Mouse (Mus musculus): ENCODE data around the gene Nup188. TPM values are rescaled to one million over a fixed set of nuclear protein-coding genes. Genes with fewer than 3 reads are reported as not detected.

The Nup188 gene
- 21.5 TPM for polyA plus RNA-seq (2017; shearing (Covaris generic))

DNA sequence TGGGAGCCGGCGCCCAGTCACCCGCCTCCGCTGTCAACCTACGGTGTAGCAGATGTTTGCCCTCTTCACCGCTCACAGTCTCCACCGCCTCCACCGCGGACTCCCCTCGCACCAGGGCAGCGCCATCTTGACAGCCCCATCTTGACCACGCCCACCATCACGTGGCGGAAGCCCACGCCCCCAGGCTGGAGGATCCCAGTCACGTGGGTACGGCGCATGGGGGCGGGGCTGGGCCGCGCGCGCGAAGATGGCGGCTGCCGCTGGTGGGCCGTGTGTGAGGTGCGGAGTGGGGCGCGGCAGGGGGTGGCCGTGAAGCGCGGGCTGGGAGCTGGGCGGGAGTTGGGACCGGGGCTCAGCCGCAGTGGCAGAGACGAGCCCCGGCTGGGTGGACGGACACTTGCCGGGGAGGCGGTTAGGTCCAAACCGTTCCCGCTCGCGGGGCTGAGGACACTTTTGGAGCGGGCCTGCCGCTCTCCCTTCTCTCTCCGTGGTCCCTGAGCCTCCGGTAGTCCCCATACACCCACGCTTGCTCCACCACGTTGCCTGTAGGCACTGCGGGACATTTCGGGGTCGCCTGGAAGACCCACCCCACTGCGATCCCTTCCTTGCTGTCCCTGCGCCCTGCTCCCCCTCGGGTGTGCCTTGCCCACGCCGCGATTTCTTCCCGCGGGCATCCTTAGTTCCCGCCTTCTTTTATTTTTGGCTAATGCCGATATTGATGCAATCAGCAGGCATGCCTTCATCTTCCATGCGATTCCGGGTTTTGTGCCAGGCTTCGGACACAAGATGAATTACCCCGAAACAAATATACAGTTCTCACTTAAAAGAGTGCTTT is at the start of gene Nup188, which contains the start of gene Dolk:
Gene Nup188, plus strand, starts transcription at position 206 of the 835 bp plus-strand sequence.
Gene Dolk, minus strand, starts transcription at position 143 of the 835 bp plus-strand sequence.

DNA sequence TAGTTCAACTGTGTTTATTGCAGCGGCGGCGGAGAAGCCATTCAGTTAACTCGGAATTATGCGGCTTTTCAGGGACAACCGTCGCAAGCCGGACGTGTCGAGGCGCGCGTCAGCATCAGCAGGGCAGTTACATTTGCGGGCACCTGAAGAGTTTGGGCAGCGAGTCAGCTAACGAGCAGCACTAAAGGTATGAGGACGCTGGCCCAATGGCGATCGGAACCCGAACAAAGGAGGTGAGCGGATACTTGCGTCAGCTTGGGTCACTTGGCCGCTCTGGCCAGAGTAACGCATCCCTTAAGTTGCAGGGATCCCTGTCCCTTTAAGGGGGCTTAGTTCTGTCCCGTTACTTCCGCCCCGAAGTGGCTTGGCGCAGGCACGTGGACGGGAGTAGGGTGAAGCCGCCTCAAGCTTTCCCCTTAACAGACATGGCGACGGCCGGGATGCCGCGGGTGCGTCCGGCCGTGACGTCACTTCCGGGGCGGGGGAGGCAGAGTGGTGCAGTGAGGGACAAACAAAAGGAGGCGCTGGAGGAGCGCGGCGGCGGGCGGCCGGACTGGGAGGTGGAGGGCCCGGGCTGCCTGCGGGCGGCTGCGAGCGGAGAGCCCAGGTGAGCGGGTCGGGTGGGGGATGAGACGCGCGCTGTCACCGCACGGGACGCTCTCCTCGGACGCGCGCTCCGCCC is 48.9 kb upstream of the Nup188 start, which contains the start of gene Lrrc8a:
Gene Lrrc8a, plus strand, starts transcription at position 517 of the 682 bp plus-strand sequence.

DNA sequence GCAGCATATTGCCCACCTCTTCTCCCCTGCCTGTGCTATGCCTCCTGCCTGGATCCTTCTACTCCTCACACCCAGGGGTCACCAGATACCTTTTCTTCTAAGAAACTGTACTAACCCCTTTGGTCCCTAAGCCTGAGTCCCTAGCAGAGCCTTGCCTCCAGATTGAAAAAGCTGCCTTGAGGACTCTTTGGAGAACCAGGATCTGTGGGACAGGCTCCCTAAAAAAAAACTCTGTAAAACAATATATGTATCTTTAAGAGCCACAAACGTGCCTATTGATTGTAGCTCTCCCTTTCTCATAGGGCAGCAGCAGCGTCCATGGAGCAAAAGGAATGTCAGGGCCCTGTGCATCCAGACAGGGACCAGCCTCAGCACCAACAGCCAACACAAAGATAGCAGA is 45.9 kb upstream of the Nup188 start, which contains the start of gene Gm28035:
Gene Gm28035, plus strand, starts transcription at position 301 of the 400 bp plus-strand sequence.

DNA sequence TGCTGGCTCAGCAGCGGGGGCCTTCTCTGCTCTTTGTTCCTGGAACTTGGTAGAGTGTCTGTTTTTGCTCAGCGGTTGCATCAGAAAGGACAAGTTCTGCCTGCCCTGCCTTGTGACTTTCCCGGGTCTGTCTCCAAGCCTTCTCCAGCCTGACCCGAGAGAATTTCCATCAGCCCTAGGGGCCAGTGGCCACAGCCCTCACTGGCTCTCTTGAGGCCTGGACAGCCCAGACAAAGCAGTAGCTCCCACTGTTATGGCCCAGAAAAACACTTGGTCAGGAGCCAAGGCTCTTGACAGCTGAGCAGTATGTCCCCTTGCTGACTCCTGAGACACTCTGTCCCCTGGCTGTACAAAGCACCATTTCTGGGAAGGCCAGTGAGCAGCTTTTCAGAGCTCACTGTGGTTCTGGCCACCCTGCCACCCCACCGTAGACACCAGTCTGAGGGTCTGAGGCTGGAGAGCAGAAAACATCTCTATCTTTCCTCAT is 20.4 kb upstream of the Nup188 start, which contains the start of gene Phyhd1:
Gene Phyhd1, plus strand, starts transcription at position 437 of the 487 bp plus-strand sequence.

DNA sequence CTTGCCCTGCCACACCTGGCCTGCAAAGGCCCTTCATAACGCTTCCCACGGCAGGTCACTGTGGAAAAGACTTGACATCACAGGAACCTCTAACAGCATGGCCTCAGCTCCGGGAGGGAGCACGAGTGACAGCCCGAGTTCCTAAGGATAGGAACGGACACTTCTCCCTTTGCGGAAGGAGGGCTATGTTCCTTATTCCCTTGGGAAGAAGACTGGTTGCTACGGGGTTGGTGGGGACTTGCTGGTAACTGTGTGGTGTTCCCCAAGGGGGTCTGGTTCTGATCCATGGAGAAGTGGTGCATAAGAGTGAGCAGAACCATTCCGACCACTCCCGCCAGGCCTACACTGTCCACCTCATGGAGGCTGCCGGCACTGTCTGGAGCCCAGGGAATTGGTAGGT is 5.5 kb upstream of the Nup188 start, which contains the start of gene Gm28038:
Gene Gm28038, plus strand, starts transcription at position 301 of the 400 bp plus-strand sequence.

DNA sequence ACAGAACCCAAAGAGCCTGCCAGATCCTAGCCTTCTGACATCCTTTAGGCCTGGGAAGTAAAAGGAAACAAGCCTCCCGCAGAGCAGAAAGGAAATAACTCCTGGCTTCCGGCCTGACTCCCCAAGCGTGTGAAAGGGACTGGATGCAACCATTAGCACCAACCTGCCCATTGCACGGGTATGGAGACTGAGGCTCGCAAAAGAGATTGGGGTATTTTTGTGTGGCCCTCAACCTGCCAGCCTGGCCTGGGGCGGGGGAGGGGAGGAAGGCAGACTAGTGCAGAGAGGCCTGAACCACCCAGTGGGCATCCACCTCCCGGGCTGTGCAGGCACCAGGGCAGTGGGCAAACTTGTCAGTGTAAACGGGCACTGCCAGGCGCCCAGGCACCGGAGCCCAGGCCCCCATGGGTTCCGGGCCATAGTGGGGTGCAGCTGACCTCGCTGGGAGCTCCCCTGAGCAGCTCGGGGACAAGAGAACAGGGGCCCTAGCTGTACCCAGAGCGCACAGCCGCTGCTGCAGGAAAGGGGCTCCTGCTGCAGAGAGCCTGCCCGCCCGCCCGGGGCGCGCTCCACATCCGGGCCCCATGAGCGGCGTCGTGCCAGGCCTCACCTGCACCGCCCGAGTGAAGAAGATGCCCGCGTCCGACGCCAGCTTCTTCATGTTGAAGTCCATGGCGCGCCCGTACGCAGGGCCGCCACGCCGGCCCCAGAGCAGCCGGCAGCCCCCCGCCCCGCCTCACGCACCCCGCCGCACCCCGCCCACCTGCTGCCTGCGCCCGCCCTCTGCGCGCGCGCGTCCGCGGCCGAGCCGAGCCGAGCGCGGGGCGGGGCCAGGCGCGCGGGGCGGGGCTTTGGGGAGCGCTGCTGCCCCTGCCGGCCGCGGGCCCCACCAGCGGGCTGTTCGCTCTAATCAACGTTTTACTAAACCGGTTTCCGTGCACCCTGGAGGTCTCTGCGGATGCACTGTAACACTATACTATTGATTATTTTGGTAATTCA is 72.6 kb downstream of the Nup188 start, which contains the start of gene Sh3glb2:
Gene Sh3glb2, minus strand, starts transcription at position 805 of the 999 bp plus-strand sequence.

DNA sequence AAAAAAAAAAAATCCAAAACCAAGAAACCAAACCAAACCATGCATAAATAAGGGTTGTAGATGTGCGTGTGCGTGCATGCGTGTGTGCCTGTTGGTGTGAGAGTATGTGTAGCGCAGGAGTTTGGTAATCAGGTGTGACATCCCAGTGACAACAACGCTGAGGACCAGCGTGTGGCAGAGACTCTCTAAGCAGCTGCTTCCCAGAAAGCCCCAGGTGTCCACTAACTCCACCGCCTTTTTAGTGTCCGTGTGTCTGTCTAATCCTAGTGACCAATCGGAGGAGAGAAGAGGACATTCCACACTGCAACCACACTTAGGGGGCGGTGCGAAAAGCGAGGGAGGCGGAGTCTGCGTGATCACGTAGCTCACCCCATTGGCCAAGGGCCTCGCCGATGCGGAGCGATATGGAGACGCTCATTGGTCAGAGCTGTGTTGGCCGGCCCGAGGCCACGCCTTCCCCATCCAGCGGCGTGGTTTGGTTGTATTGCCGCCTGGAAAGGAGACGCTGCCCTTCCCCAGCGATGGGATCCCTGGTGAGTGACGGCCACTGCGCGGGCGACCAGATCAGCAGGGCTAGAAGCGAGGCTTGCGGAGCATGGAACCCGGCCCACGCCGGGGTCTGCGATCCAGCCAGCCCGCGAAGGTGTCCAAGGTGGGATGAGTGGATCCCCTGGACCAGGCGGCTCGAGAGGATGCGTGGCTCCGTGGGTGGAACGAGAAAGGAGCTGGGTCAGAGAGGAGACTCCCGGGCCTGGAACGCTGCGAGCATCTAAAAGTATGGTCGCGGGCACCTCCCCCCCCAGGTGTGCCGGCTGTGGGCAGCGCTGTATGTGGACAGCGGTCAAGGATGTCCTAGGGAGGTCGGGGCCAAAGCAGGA is 77.8 kb downstream of the Nup188 start, which contains the start of gene Miga2:
Gene Miga2, plus strand, starts transcription at position 461 of the 878 bp plus-strand sequence.

DNA sequence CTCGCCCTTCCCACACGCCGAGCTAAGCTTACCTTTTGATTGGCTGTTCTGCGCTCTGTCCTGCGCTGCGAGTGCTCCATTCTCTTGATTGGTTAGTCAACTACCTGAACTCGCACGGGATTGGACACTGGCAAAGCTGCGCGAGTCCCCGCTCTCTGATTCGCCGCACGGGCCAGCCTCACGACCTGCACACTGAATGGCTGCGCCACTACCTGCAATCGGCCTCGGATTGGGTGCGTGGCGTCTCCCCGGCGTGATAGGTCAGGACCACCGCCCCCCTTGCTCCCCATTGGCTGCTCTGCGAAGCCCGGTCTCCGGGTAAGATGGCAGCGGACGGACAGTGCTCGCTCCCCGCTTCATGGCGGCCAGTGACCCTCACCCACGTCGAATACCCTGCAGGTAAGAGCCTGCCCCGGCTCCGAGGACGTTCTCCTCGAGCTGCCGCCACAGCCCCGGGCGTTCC is 105.9 kb downstream of the Nup188 start, which contains the start of gene Dolpp1:
Gene Dolpp1, plus strand, starts transcription at position 141 of the 463 bp plus-strand sequence.

Other genes with a start within 250 kb of the Nup188 start
- gene Wdr34, start 237.5 kb upstream of the Nup188 start, polyA plus RNA-seq (2017; shearing (Covaris generic)) = 0.96 TPM
- 330 TPM for gene Set, start 229.0 kb upstream of the Nup188 start, polyA plus RNA-seq (2017; shearing (Covaris generic))
- 0.70 TPM for gene Pkn3, start 208.7 kb upstream of the Nup188 start, polyA plus RNA-seq (2017; shearing (Covaris generic))
- 8.6 TPM for gene Zdhhc12, start 192.7 kb upstream of the Nup188 start, polyA plus RNA-seq (2017; shearing (Covaris generic))
- 53.2 TPM for gene Zer1, start 161.8 kb upstream of the Nup188 start, polyA plus RNA-seq (2017; shearing (Covaris generic))
- 4.4 TPM for gene Tbc1d13, start 152.7 kb upstream of the Nup188 start, polyA plus RNA-seq (2017; shearing (Covaris generic))
- 24.0 TPM for gene Endog, start 114.9 kb upstream of the Nup188 start, polyA plus RNA-seq (2017; shearing (Covaris generic))
- 30.0 TPM for gene Spout1, start 107.9 kb upstream of the Nup188 start, polyA plus RNA-seq (2017; shearing (Covaris generic))
- 8.2 TPM for gene Kyat1, start 80.5 kb upstream of the Nup188 start, polyA plus RNA-seq (2017; shearing (Covaris generic))
- gene Lrrc8a, start 48.7 kb upstream of the Nup188 start, polyA plus RNA-seq (2017; shearing (Covaris generic)) = 8.6 TPM
- 5.4 TPM for gene Gm28035, start 45.8 kb upstream of the Nup188 start, polyA plus RNA-seq (2017; shearing (Covaris generic))
- gene Phyhd1, start 20.2 kb upstream of the Nup188 start, polyA plus RNA-seq (2017; shearing (Covaris generic)) = 5.3 TPM
- gene Gm28038, start 5.4 kb upstream of the Nup188 start, polyA plus RNA-seq (2017; shearing (Covaris generic)) = 2.9 TPM
- 14.8 TPM for gene Dolk, start 63 bp upstream of the Nup188 start, polyA plus RNA-seq (2017; shearing (Covaris generic))
- gene Sh3glb2, start 72.9 kb downstream of the Nup188 start, polyA plus RNA-seq (2017; shearing (Covaris generic)) = 99.2 TPM
- 5.2 TPM for gene Miga2, start 77.8 kb downstream of the Nup188 start, polyA plus RNA-seq (2017; shearing (Covaris generic))
- gene Dolpp1, start 105.9 kb downstream of the Nup188 start, polyA plus RNA-seq (2017; shearing (Covaris generic)) = 24.6 TPM
- gene Crat, start 129.4 kb downstream of the Nup188 start, polyA plus RNA-seq (2017; shearing (Covaris generic)) = 8.2 TPM
- 78.0 TPM for gene Ptpa, start 129.6 kb downstream of the Nup188 start, polyA plus RNA-seq (2017; shearing (Covaris generic))
- gene Ier5l, start 187.8 kb downstream of the Nup188 start, polyA plus RNA-seq (2017; shearing (Covaris generic)) = 2.5 TPM

Data from naive thymus-derived CD4-positive, alpha-beta T cell, adult 5 months (primary cell).